Mouse (Mus musculus) embryonic facial prominence, embryonic 14.5 days (tissue): Measurements from ENCODE around the gene Pik3r5. TPM values are rescaled to one million over a fixed set of nuclear protein-coding genes. Genes with fewer than 3 reads are reported as not detected.

Experiments
- ATAC-seq: fragments of 200-750 bp; cut with Nextera tagmentation; 2 replicates; pipeline ENCODE4 v1.8.0; 2017; ENCODE audit warnings: low read depth, moderate number of reproducible peaks, moderate TSS enrichment
- DNase-seq: peaks from one replicate; pipeline ENCODE4 v3.0.0-alpha.2; 2015; ENCODE audit warnings: low spot score
- H3K27ac ChIP-seq: fragments of 300-500 bp; sonication (generic); replicated peaks from 2 replicates; pipeline ENCODE4 v1.5.1; 2014; ENCODE audit warnings: low read depth, mild to moderate bottlenecking, low read length, moderate library complexity
- H3K27me3 ChIP-seq: fragments of 300-500 bp; sonication (generic); replicated peaks from 2 replicates; pipeline ENCODE4 v1.6.1; 2014; ENCODE audit warnings: low read length; ENCODE audit not compliant: control insufficient read depth, insufficient read depth
- H3K36me3 ChIP-seq: fragments of 300-500 bp; sonication (generic); 2 replicates; pipeline ENCODE4 v1.6.1; 2014; ENCODE audit warnings: low read length, mixed read lengths; ENCODE audit not compliant: control insufficient read depth, insufficient read depth
- H3K4me1 ChIP-seq: fragments of 300-500 bp; sonication (generic); 2 replicates; pipeline ENCODE4 v1.6.1; 2014; ENCODE audit warnings: antibody characterized with exemption, low read length; ENCODE audit not compliant: control insufficient read depth, insufficient read depth
- H3K4me2 ChIP-seq: fragments of 300-500 bp; sonication (generic); 2 replicates; pipeline ENCODE4 v1.6.1; 2014; ENCODE audit warnings: low read depth, mild to moderate bottlenecking, low read length, moderate library complexity, mixed read lengths
- H3K4me3 ChIP-seq: fragments of 300-500 bp; sonication (generic); 2 replicates; pipeline ENCODE4 v1.5.1; 2014; ENCODE audit warnings: low read depth, mild to moderate bottlenecking, low read length
- H3K9ac ChIP-seq: fragments of 300-500 bp; sonication (generic); 2 replicates; pipeline ENCODE4 v1.6.1; 2014; ENCODE audit warnings: low read depth, mild to moderate bottlenecking, low read length, moderate library complexity, mixed read lengths
- H3K9me3 ChIP-seq: fragments of 300-500 bp; sonication (generic); 2 replicates; pipeline ENCODE4 v1.6.1; 2016; ENCODE audit warnings: low read length; ENCODE audit not compliant: control insufficient read depth
- WGBS: fragments of 180-500 bp; shearing (Covaris S2); extraction: QIAGEN DNeasy Blood & Tissue Kit; methylation state at CpG from one replicate; pipeline ENCODE4 v1.1.7; 2014; 5-methylcytosine and 5-hydroxymethylcytosine counted together
- polyA plus RNA-seq: library from polyadenylated mRNA; unstranded; fragments of >200 nt; fragmentation: Nextera tagmentation; extraction: Ambion mirVana; gene quantifications from 2 replicates; pipeline ENCODE4 v1.2.1, GENCODE M21; 2014

Gene Pik3r5
- polyA plus RNA-seq, 1 experiment from 2014 or later = 1.1 TPM

DNA sequence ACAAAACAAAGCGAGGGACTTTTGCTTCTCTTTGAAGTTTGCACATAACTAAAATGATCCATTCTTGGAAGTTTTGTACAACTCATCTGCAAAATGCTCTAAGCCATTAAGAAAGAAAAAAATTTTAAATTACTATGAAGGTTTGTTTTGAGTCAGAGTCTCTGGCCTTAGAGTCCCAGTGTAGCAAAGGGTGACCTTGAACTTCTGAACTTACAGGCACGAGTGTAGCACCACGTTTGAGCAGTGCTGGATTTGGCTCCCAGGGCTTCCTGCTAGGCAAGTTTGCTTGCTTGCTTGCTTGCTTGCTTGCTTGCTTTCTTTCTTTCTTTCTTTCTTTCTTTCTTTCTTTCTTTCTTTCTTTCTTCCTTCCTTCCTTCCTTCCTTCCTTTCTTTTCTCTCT lies 14.9 kb upstream of the Pik3r5 start:
- no peak overlapping the region for H3K4me3 ChIP-seq
- H3K27me3 ChIP-seq = no peaks in the 10 kb centered on the region
- DNase-seq (no peak), ATAC-seq (no peak)
- H3K9me3 ChIP-seq = no peaks in the 10 kb centered on the region
- no peak overlapping the region for H3K27ac ChIP-seq
- no peak overlapping the region for H3K9ac ChIP-seq
- 43% methylated on average over 3 of the region's 3 CpGs for WGBS
- no peaks in the 10 kb centered on the region for H3K4me1 ChIP-seq
- H3K36me3 ChIP-seq = no peaks in the 10 kb centered on the region
- no peak overlapping the region for H3K4me2 ChIP-seq

DNA sequence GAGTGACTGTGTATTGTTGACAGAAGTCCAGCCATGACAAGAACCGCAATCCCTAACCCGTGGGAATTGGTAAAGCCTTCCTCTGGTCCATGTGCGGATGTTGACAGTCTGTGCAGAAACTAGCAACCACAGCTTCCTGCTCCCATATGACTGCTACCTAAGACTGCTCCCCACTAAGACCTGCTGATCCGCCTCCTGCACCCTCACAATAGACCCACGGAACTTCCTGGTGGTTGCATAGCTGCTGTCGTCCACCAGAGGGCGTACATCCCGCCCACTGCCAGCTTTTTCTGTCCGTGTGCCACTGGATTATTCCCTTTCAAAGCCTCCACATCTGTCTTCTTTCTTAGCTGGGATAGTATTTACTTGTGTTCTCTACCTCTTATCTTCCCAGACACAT lies 14.1 kb upstream of the Pik3r5 start:
- Histone ChIP-seq H3K4me1 (no peaks in the 10 kb centered on the region), H3K27me3 (no peaks in the 10 kb centered on the region), H3K27ac (no peak overlapping the region), H3K4me3 (no peak overlapping the region), H3K9ac (no peak overlapping the region), H3K4me2 (no peak overlapping the region), H3K36me3 (no peaks in the 10 kb centered on the region), H3K9me3 (no peaks in the 10 kb centered on the region)
- 43% methylated on average over 9 of the region's 9 CpGs for WGBS
- ATAC-seq = no peak
- DNase-seq = no peak

DNA sequence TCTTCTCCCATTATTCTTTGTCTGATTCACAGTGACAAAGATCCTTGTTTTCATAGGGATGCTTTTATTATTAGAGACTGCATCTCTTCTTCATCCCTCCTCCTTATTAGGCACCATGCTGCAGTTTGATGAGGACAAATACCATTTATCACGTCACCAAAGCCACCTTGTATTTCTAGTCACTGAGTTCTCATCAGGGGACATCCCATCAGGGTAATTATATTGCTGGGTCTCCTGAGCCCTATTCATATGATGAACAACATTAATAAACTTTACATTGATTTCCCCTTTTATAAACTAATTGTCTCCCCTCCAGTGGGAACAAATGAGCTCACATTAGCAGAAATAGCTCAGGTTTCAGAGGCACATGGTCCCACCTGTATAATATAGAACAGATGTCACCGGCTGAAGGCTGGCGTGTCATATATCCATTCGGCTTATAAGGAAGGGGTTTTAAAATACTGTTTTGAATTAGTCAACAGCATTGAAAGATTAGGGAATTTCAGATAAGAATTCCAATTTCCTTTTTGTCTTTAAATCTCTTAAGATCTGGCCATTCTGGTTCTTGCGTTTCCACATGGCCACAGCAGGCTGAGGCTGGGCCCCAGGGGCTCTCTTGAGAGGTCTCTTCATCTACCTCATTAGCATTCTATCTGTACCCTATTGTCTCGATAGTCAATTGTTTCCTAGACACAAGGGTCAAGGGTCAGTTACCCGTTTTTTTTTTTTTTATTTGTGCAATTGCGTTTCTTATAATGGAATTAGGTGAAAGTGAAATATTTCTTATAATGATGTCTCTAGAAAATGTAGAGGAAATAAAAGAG lies 6.2 kb upstream of the Pik3r5 start:
- Histone ChIP-seq H3K4me1 (no peaks in the 10 kb centered on the region; the same call in 1 of the 2 replicates), H3K4me3 (no peak overlapping the region), H3K9ac (no peak overlapping the region), H3K27ac (no peak overlapping the region), H3K27me3 (0 out of 2 replicates have a peak, but pooled peaks cover 2% of the 10 kb centered on the region), H3K4me2 (no peak overlapping the region), H3K9me3 (no peaks in the 10 kb centered on the region), H3K36me3 (no peaks in the 10 kb centered on the region)
- WGBS = 20% methylated on average over 8 of the region's 8 CpGs
- ATAC-seq = peak; percentile 74; the same call in 1 of the 2 replicates
- DNase-seq = peak; percentile 35

DNA sequence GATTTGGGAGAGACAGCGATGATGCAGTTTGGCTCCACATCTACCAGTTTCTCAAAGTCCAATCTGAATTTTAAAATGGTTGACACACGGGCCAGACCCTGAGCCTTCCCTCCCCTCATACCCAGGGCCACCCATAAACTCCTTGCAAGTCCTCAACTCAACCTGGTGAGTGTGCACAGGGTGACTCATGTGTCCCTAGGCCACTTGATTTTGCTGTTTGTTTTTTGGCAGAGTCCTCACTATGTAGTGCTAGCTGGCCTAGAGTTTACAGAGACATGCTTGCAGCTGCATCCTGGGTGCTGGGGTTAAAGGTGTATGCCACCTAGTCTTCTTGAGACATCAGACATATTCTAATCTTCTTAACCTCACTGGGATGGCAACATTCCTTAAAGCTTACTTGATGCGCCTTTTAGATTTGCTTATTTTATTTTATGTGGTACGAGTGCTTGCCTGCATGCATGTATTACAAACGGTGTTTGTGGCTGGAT lies 4.8 kb upstream of the Pik3r5 start:
- Histone ChIP-seq H3K4me1 (peaks cover 4% of the 10 kb centered on the region; the same call in 1 of the 2 replicates), H3K4me2 (no peak overlapping the region), H3K9me3 (no peaks in the 10 kb centered on the region), H3K27ac (no peak overlapping the region), H3K27me3 (peaks cover 9% of the 10 kb centered on the region; the same call in 1 of the 2 replicates), H3K36me3 (no peaks in the 10 kb centered on the region), H3K4me3 (no peak overlapping the region), H3K9ac (no peak overlapping the region)
- DNase-seq = no peak
- no peak for ATAC-seq
- 70% methylated on average over 5 of the region's 5 CpGs for WGBS

DNA sequence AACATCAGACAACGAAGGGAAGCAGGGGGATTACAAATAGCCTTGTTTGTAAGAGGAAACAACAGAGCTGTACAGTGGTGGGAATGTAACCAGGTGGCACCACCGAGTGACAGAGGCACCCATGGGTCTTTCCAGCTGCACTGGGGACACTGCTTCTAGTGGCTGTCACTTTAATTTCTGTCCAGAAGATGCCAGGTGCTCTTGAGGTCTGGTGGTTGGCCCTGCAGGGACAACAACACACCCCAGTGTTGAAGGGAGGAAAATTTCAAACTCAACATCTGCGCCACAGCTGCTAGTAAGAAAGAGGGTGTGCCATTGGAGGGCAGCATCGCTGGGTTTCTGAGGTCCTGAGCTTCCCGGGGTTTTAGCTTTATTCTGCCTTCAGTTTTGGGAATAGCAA lies 1.3 kb upstream of the Pik3r5 start:
- Histone ChIP-seq H3K4me3 (no peak overlapping the region), H3K4me1 (peaks cover 9% of the 10 kb centered on the region; the same call in 1 of the 2 replicates), H3K4me2 (no peak overlapping the region), H3K27me3 (peaks cover 15% of the 10 kb centered on the region; the same call in 1 of the 2 replicates), H3K9me3 (no peaks in the 10 kb centered on the region), H3K9ac (no peak overlapping the region), H3K27ac (no peak overlapping the region), H3K36me3 (no peaks in the 10 kb centered on the region)
- WGBS = 31% methylated on average over 5 of the region's 5 CpGs
- no peak for ATAC-seq
- DNase-seq = no peak

DNA sequence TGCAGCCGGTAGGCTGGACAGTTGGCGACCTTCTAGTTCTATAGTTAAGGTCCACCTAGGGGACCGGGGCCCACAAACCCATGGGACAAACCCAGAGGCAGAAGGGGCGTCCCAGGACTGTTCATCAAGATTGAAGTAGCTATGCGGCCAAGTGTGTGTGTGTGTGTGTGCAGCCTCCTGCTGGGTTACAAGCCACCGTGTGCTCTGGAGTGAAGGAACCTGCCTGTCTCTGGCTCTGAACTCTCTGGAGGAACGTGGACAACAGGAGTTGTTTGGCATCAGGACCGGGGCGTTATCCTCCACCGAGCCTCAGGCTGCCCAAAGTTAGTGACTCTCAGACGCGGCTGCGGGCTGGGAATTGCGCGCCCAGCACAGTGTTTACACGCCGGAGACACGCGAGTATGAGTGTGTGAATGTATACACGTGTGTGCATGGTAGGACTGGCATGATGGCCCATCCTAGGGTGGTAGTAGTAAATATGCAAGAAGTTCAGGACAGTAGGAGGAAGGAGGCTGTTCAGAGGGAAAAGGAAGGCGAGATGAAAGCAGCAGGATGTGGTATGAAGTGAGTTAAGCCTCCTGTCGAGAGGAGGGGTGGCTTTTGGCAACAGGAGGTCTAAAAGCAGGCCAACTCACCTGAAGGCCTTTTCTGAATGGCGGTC lies 570 bp downstream of the Pik3r5 start:
- H3K9ac ChIP-seq = peak overlapping the region; percentile 64
- no peaks in the 10 kb centered on the region for H3K36me3 ChIP-seq
- H3K4me2 ChIP-seq = peak overlapping the region; percentile 65
- no peak overlapping the region for H3K27ac ChIP-seq
- peaks cover 15% of the 10 kb centered on the region; the same call in 1 of the 2 replicates for H3K27me3 ChIP-seq
- H3K4me1 ChIP-seq = peaks cover 9% of the 10 kb centered on the region; the same call in 1 of the 2 replicates
- H3K9me3 ChIP-seq = no peaks in the 10 kb centered on the region
- DNase-seq = no peak
- 31% methylated on average over 23 of the region's 23 CpGs for WGBS
- 0 out of 2 replicates have a peak, but pooled peaks have one; percentile 19 for ATAC-seq
- peak overlapping the region; percentile 49 for H3K4me3 ChIP-seq

DNA sequence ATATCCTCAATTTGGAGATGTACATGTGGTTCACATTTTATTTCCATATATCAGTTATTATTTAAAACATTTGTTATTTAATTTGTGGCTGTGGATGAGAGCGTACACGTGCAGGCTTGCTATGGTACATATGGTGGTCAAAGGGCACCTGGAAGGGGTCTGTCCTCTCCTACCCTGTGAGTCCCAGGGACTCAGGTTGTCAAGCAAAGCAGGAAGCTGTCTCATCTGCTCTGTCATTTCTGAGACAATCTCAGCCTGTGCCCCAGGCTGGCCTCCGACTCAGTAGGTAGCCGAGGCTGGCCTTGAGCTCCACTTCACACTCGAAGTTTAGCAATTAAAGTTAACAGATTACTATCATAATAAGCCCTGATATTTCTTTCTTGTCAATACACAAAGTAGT lies 1.6 kb downstream of the Pik3r5 start:
- Histone ChIP-seq H3K27me3 (peaks cover 15% of the 10 kb centered on the region; the same call in 1 of the 2 replicates), H3K9ac (no peak overlapping the region), H3K4me2 (no peak overlapping the region), H3K27ac (no peak overlapping the region), H3K4me3 (no peak overlapping the region), H3K36me3 (no peaks in the 10 kb centered on the region), H3K9me3 (no peaks in the 10 kb centered on the region), H3K4me1 (peaks cover 9% of the 10 kb centered on the region; the same call in 1 of the 2 replicates)
- ATAC-seq (no peak), DNase-seq (no peak)
- 75% methylated on average over 5 of the region's 5 CpGs for WGBS

GRCm38 (mm10) chr11:68434697-68435096 lies 2.8 kb downstream of the Pik3r5 start:
- Histone ChIP-seq H3K36me3 (no peaks in the 10 kb centered on the region), H3K4me3 (no peak overlapping the region), H3K9ac (no peak overlapping the region), H3K27me3 (peaks cover 15% of the 10 kb centered on the region; the same call in 1 of the 2 replicates), H3K27ac (no peak overlapping the region), H3K4me2 (no peak overlapping the region), H3K9me3 (no peaks in the 10 kb centered on the region), H3K4me1 (peaks cover 9% of the 10 kb centered on the region; the same call in 1 of the 2 replicates)
- 96% methylated on average over 2 of the region's 2 CpGs for WGBS
- DNase-seq (no peak), ATAC-seq (no peak)
